Mouse (Mus musculus) kidney, embryonic 14.5 days (tissue): ENCODE results near the gene Galnt14. TPM values are rescaled to one million over a fixed set of nuclear protein-coding genes. Genes with fewer than 3 reads are reported as not detected.

Source experiments
- ATAC-seq: fragments of 200-750 bp; cut with Nextera tagmentation; 2 replicates; pipeline ENCODE4 v1.8.0; 2017; ENCODE audit warnings: moderate number of reproducible peaks, mild to moderate bottlenecking, moderate TSS enrichment, moderate library complexity; ENCODE audit not compliant: low FRiP score, low TSS enrichment
- H3K27ac ChIP-seq: fragments of 300-500 bp; sonication (generic); 2 replicates; pipeline ENCODE4 v1.5.1; 2014; ENCODE audit warnings: low read depth, mild to moderate bottlenecking, low read length, moderate library complexity, mixed read lengths
- H3K27me3 ChIP-seq: fragments of 300-500 bp; sonication (generic); 2 replicates; pipeline ENCODE4 v1.6.1; 2014; ENCODE audit warnings: mild to moderate bottlenecking, low read length; ENCODE audit not compliant: control insufficient read depth, insufficient read depth
- H3K36me3 ChIP-seq: fragments of 300-500 bp; sonication (generic); 2 replicates; pipeline ENCODE4 v1.6.1; 2014; ENCODE audit warnings: low read length, mixed read lengths; ENCODE audit not compliant: control insufficient read depth, insufficient read depth
- H3K4me1 ChIP-seq: fragments of 300-500 bp; sonication (generic); 2 replicates; pipeline ENCODE4 v1.6.1; 2014; ENCODE audit warnings: low read length, mixed read lengths; ENCODE audit not compliant: control insufficient read depth, insufficient read depth
- H3K4me2 ChIP-seq: fragments of 300-500 bp; sonication (generic); replicated peaks from 2 replicates; pipeline ENCODE4 v1.6.1; 2014; ENCODE audit warnings: low read depth, mild to moderate bottlenecking, low read length
- H3K4me3 ChIP-seq: fragments of 300-500 bp; sonication (generic); 2 replicates; pipeline ENCODE4 v1.5.1; 2014; ENCODE audit warnings: mild to moderate bottlenecking, low read length
- H3K9ac ChIP-seq: fragments of 300-500 bp; sonication (generic); 2 replicates; pipeline ENCODE4 v1.6.1; 2014; ENCODE audit warnings: low read depth, mild to moderate bottlenecking, low read length, moderate library complexity
- H3K9me3 ChIP-seq: fragments of 300-500 bp; sonication (generic); 2 replicates; pipeline ENCODE4 v1.6.1; 2016; ENCODE audit warnings: low read length; ENCODE audit not compliant: control insufficient read depth
- WGBS: fragments of 180-500 bp; shearing (Covaris S2); extraction: QIAGEN DNeasy Blood & Tissue Kit; methylation state at CpG from one replicate; pipeline ENCODE4 v1.1.7; 2014; 5-methylcytosine and 5-hydroxymethylcytosine counted together
- polyA plus RNA-seq: library from polyadenylated mRNA; unstranded; fragments of >200 nt; fragmentation: Nextera tagmentation; extraction: Ambion mirVana; gene quantifications from 2 replicates; pipeline ENCODE4 v1.2.1, GENCODE M21; 2014

The Galnt14 gene
- polyA plus RNA-seq, 1 experiment from 2014 or later = 9.7 TPM

DNA sequence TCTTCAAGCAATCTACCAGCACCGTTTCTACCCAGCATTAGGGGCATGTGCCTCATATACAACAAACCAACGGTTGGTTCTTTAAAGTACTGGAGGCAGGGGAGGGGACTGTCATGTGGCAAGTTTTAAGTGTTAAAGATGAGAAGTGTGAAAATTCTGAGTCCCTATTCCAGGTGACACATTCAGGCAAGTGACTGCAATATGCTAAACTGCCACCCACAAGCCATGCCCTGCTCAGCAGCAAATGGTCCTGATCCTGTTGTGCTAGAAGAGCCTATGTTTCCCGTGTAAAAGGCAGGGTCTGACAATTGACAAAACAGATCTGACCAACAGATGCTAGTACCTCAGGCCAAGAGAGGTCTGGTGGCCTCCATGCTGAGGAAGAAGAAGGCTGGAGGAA lies 149.1 kb downstream of the Galnt14 start:
- Histone ChIP-seq H3K9me3 (no peaks in the 10 kb centered on the region), H3K9ac (no peak overlapping the region), H3K27ac (no peak overlapping the region), H3K4me3 (no peak overlapping the region), H3K4me1 (no peaks in the 10 kb centered on the region; the same call in 1 of the 2 replicates), H3K36me3 (no peaks in the 10 kb centered on the region), H3K4me2 (no peak overlapping the region), H3K27me3 (no peaks in the 10 kb centered on the region)
- 40% methylated on average over 3 of the region's 3 CpGs for WGBS
- ATAC-seq = no peak

DNA sequence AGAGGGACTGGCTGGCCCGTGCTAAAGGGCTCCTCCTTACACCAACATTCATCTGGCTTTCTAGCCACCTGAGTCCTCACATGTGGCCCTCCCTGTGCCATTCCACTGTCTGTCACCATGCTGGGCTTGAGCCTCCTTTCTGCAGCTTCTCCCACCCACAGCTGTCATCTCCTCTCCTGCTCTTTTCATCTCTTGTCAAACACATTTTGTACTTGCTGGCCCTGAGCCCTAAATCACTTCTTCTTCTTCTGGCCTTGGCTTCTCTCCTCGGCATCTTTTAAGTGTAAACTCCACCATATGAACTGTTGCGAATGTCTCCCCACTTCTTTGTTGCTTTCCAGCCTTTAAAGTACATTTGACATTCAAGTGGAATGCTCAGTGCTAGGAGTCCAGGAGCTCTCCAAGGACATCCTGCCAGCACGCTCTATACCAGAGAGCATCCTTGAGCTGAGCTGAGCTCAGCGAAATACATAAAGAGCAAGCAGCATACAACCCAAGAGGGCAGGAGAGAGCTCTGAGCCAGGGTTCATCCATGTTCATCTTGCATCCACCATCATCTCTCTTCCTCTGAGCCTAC lies 150.0 kb downstream of the Galnt14 start:
- H3K9me3 ChIP-seq = no peaks in the 10 kb centered on the region
- H3K27ac ChIP-seq = no peak overlapping the region
- H3K4me3 ChIP-seq = no peak overlapping the region
- H3K4me1 ChIP-seq = no peaks in the 10 kb centered on the region; the same call in 1 of the 2 replicates
- no peak overlapping the region for H3K9ac ChIP-seq
- no peak overlapping the region for H3K4me2 ChIP-seq
- no peak for ATAC-seq
- no peaks in the 10 kb centered on the region for H3K27me3 ChIP-seq
- 74% methylated on average over 5 of the region's 5 CpGs for WGBS
- no peaks in the 10 kb centered on the region for H3K36me3 ChIP-seq

GRCm38 (mm10) chr17:73559498-73559897 lies 150.8 kb downstream of the Galnt14 start:
- Histone ChIP-seq H3K27ac (no peak overlapping the region), H3K9me3 (no peaks in the 10 kb centered on the region), H3K4me2 (no peak overlapping the region), H3K4me1 (no peaks in the 10 kb centered on the region; the same call in 1 of the 2 replicates), H3K27me3 (no peaks in the 10 kb centered on the region), H3K9ac (no peak overlapping the region), H3K4me3 (no peak overlapping the region), H3K36me3 (no peaks in the 10 kb centered on the region)
- no peak for ATAC-seq
- 57% methylated on average over 4 of the region's 4 CpGs for WGBS

GRCm38 (mm10) chr17:73557101-73557500 lies 153.2 kb downstream of the Galnt14 start:
- no peaks in the 10 kb centered on the region; the same call in 1 of the 2 replicates for H3K4me1 ChIP-seq
- 87% methylated on average over 3 of the region's 3 CpGs for WGBS
- H3K36me3 ChIP-seq = no peaks in the 10 kb centered on the region
- ATAC-seq = no peak
- H3K9me3 ChIP-seq = no peaks in the 10 kb centered on the region
- H3K27ac ChIP-seq = no peak overlapping the region
- H3K4me3 ChIP-seq = no peak overlapping the region
- no peak overlapping the region for H3K9ac ChIP-seq
- H3K27me3 ChIP-seq = no peaks in the 10 kb centered on the region
- no peak overlapping the region for H3K4me2 ChIP-seq

- Histone ChIP-seq H3K9ac (no peak overlapping the region), H3K36me3 (no peaks in the 10 kb centered on the region), H3K27ac (no peak overlapping the region), H3K27me3 (no peaks in the 10 kb centered on the region), H3K4me3 (no peak overlapping the region), H3K4me1 (no peaks in the 10 kb centered on the region; the same call in 1 of the 2 replicates), H3K4me2 (no peak overlapping the region), H3K9me3 (no peaks in the 10 kb centered on the region)
- 95% methylated on average over 2 of the region's 2 CpGs for WGBS
- ATAC-seq = no peak
Measured at GRCm38 (mm10) chr17:73556436-73556835, 153.8 kb downstream of the Galnt14 start.

DNA sequence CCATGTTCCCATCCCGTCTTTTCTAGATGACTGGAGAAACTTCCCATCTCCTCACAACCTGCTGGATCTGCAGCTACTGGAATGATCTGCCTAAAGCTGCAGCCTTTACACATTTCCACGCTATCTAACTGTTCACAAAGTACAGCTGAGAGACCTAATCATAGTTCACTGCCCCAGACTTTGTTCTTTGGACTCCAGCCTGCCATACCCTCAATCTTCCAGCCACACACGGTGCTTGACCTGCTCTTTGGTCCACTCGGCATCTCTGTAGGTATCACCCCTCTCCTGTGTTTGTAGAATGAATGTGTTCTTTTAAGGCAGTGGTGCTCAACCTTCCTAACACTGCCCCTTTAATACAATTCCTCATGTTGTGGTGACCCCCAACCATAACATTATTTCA lies 155.6 kb downstream of the Galnt14 start:
- Histone ChIP-seq H3K27ac (no peak overlapping the region), H3K27me3 (no peaks in the 10 kb centered on the region), H3K9ac (no peak overlapping the region), H3K4me1 (no peaks in the 10 kb centered on the region; the same call in 1 of the 2 replicates), H3K4me3 (no peak overlapping the region), H3K36me3 (no peaks in the 10 kb centered on the region), H3K4me2 (no peak overlapping the region), H3K9me3 (no peaks in the 10 kb centered on the region)
- 88% methylated on average over 4 of the region's 4 CpGs for WGBS
- ATAC-seq = no peak

DNA sequence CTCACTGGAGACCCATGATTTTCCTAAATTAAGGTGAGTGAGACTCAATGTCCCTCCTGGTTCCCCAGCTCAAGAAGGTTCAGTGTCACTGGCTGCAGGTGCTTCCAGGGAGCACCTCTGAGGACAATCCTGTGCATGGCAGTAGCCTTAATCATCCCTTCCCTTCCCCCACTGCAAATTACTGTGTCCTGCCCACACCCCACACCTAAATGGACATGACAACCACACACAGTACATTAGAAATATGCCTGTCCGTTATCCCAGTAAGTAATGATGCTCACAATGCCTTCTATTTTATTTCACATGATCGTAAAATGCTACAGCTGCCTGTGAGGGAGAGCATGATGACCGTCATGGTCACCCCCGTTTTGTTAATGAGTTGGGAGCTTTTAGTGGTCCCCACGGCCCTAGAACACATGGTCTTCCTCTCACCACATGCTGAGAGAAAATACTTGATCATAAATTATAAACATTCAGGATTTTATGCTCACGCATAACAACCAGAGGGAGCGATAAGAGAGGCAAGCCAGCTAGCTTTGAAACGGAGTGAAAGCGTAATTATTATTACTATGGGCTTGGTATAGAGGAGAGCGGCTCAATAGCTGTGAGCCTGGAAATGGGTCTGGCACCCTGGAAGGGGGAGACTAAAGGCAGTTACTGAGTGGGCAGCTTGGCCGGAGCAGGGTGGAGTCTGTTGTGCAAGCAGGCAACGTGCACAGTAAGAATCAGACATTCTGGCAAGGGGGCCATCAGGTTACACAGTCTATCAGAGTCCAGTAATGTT lies 161.3 kb downstream of the Galnt14 start:
- no peaks in the 10 kb centered on the region for H3K27me3 ChIP-seq
- H3K4me3 ChIP-seq = no peak overlapping the region
- no peak overlapping the region for H3K27ac ChIP-seq
- H3K4me1 ChIP-seq = peaks cover 15% of the 10 kb centered on the region
- no peak overlapping the region for H3K4me2 ChIP-seq
- H3K9me3 ChIP-seq = no peaks in the 10 kb centered on the region
- no peaks in the 10 kb centered on the region for H3K36me3 ChIP-seq
- WGBS = 40% methylated on average over 12 of the region's 12 CpGs
- no peak overlapping the region for H3K9ac ChIP-seq
- peak; percentile 41; the same call in 1 of the 2 replicates for ATAC-seq

GRCm38 (mm10) chr17:73548119-73548518 lies 162.1 kb downstream of the Galnt14 start:
- ATAC-seq = peak; percentile 63
- WGBS = 26% methylated on average over 7 of the region's 7 CpGs
- no peak overlapping the region for H3K4me2 ChIP-seq

GRCm38 (mm10) chr17:73547483-73547882 lies 162.8 kb downstream of the Galnt14 start:
- Histone ChIP-seq H3K4me2 (no peak overlapping the region), H3K27ac (no peak overlapping the region), H3K4me3 (no peak overlapping the region), H3K9ac (no peak overlapping the region), H3K27me3 (no peaks in the 10 kb centered on the region), H3K4me1 (peaks cover 15% of the 10 kb centered on the region), H3K36me3 (no peaks in the 10 kb centered on the region), H3K9me3 (no peaks in the 10 kb centered on the region)
- ATAC-seq = no peak
- 39% methylated on average over 2 of the region's 2 CpGs for WGBS

More at GRCm38 (mm10) chr17:73548119-73548518, 162.1 kb downstream of the Galnt14 start:
- no peak overlapping the region for H3K9ac ChIP-seq
- H3K9me3 ChIP-seq = no peaks in the 10 kb centered on the region
- peaks cover 15% of the 10 kb centered on the region for H3K4me1 ChIP-seq
- H3K27me3 ChIP-seq = no peaks in the 10 kb centered on the region
- no peaks in the 10 kb centered on the region for H3K36me3 ChIP-seq
- H3K4me3 ChIP-seq = no peak overlapping the region
- H3K27ac ChIP-seq = no peak overlapping the region
